Comparison of ENCODE assay signal across 11 mouse cellular contexts in the genomic region with DNA sequence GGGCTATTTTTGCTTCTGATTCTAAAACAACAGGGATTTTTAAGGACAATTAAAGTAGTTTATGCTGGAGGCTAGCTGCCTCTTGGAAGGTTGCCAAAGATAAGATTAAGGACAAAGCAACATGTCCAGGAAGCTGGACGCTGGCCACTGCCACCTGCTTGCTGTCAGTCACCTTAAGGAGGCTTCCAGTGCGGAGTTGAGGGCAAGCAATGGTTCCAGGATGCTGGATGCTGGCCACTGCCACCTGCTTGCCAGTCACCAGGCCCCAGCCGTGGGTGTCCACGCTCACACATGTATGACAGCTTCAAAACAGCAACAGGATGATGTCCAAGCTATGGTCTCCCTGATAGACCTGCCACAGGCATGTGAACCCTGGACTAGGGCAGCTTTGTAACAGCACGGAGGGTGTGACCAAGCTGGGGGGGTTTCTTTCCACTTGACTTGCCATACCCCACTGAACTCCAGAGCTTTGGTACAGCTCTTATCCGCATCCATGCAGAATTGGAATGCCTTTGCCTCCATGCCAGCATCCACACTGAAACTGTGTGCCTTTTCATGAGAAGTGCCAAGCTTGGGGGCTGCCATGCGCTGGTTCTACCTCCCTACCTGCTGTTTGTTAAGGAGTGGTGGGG.
DNase-seq lines count a peak whose midpoint lies in the region; ATAC-seq and TF ChIP-seq lines count a peak whose summit lies in the region.
"Had no signal": no experiment of that assay in that cellular context is flagged by ENCODE, and none has a peak within 500 bp of the region (broad histone marks: within the 10 kb centered on the region; RNA-seq: fewer than 3 reads in every experiment).

No protein-coding gene starts in this region.

- TF ChIP-seq CTCF in hindbrain, postnatal 0 days (IDR thresholded peaks at IDR 0.05; ENCODE audit: low read depth), result no peak

- H3K4me2 ChIP-seq in embryonic facial prominence, embryonic 14.5 days (ENCODE audit: low read depth, low read length), result no peak overlapping the region
- no peak overlapping the region for H3K4me2 ChIP-seq in hindbrain, postnatal 0 days (ENCODE audit: low read depth, low read length)
- no peak overlapping the region for H3K4me2 ChIP-seq in hindbrain, embryonic 12.5 days (replicated peaks)
- H3K4me2 ChIP-seq: lung, embryonic 15.5 days had no signal

- H3K27me3 ChIP-seq in embryonic facial prominence, embryonic 14.5 days (replicated peaks; ENCODE audit: control insufficient read depth, insufficient read depth, low read length), result no peaks in the 10 kb centered on the region
- H3K27me3 ChIP-seq in embryonic facial prominence, embryonic 10.5 days (replicated peaks; ENCODE audit: low read depth, poor library complexity, severe bottlenecking), result no peaks in the 10 kb centered on the region
- no peaks in the 10 kb centered on the region for H3K27me3 ChIP-seq in hindbrain, postnatal 0 days (ENCODE audit: insufficient read depth, low read length)
- H3K27me3 ChIP-seq in hindbrain, embryonic 12.5 days, result no peaks in the 10 kb centered on the region
- H3K27me3 ChIP-seq: lung, embryonic 15.5 days had no signal

- DNase-seq in embryonic facial prominence, embryonic 14.5 days (ENCODE audit: low spot score), result peak; percentile 67
- DNase-seq in embryonic facial prominence, embryonic 10.5 days (ENCODE audit: low spot score), result no peak
- DNase-seq in hindbrain, postnatal 0 days (ENCODE audit: low spot score), result peak; percentile 54
- DNase-seq in urinary bladder, postnatal 14 days (ENCODE audit: low spot score), result peak; percentile 25
- no peak for DNase-seq in urinary bladder, adult 18-20 months (ENCODE audit: low spot score in 2 of 2)
- no peak for DNase-seq in spleen, postnatal 4 days (ENCODE audit: low spot score in 2 of 2)

- no peaks in the 10 kb centered on the region for H3K36me3 ChIP-seq in embryonic facial prominence, embryonic 14.5 days (ENCODE audit: control insufficient read depth, insufficient read depth, low read length)
- no peaks in the 10 kb centered on the region for H3K36me3 ChIP-seq in embryonic facial prominence, embryonic 10.5 days (replicated peaks)
- H3K36me3 ChIP-seq in hindbrain, postnatal 0 days (ENCODE audit: insufficient read depth, low read length), result no peaks in the 10 kb centered on the region
- no peaks in the 10 kb centered on the region for H3K36me3 ChIP-seq in hindbrain, embryonic 12.5 days
- H3K36me3 ChIP-seq: heart, embryonic 10.5 days; lung, embryonic 15.5 days; midbrain, embryonic 10.5 days had no signal

- no peak for ATAC-seq in embryonic facial prominence, embryonic 14.5 days (ENCODE audit: low read depth)
- no peak for ATAC-seq in hindbrain, postnatal 0 days
- no peak for ATAC-seq in hindbrain, embryonic 12.5 days (ENCODE audit: low FRiP score)
- no peak for ATAC-seq in erythroid progenitor cell, adult 5-6 weeks (replicated peaks; ENCODE audit: low FRiP score, poor library complexity, severe bottlenecking)

- H3K9me3 ChIP-seq in embryonic facial prominence, embryonic 14.5 days (ENCODE audit: control insufficient read depth, low read length), result no peaks in the 10 kb centered on the region
- H3K9me3 ChIP-seq in embryonic facial prominence, embryonic 10.5 days, result no peaks in the 10 kb centered on the region
- H3K9me3 ChIP-seq in hindbrain, postnatal 0 days (ENCODE audit: low read length), result no peaks in the 10 kb centered on the region
- H3K9me3 ChIP-seq in hindbrain, embryonic 12.5 days (replicated peaks), result no peaks in the 10 kb centered on the region
- H3K9me3 ChIP-seq: heart, embryonic 10.5 days; lung, embryonic 15.5 days; midbrain, embryonic 10.5 days had no signal

- no peak overlapping the region for H3K27ac ChIP-seq in embryonic facial prominence, embryonic 14.5 days (replicated peaks; ENCODE audit: low read depth, low read length)
- H3K27ac ChIP-seq in embryonic facial prominence, embryonic 10.5 days (replicated peaks), result no peak overlapping the region
- H3K27ac ChIP-seq in hindbrain, postnatal 0 days, result no peak overlapping the region
- H3K27ac ChIP-seq in hindbrain, embryonic 12.5 days, result no peak overlapping the region
- H3K27ac ChIP-seq: heart, embryonic 10.5 days; lung, embryonic 15.5 days; midbrain, embryonic 10.5 days had no signal

- 70% methylated on average over 7 of the region's 7 CpGs for WGBS in embryonic facial prominence, embryonic 14.5 days
- WGBS in embryonic facial prominence, embryonic 10.5 days, result 89% methylated on average over 7 of the region's 7 CpGs
- 47% methylated on average over 7 of the region's 7 CpGs for WGBS in hindbrain, postnatal 0 days
- 81% methylated on average over 7 of the region's 7 CpGs for WGBS in hindbrain, embryonic 12.5 days

- H3K4me1 ChIP-seq in embryonic facial prominence, embryonic 14.5 days (ENCODE audit: control insufficient read depth, insufficient read depth, low read length), result no peaks in the 10 kb centered on the region
- 0 out of 2 replicates have a peak, but pooled peaks cover 6% of the 10 kb centered on the region for H3K4me1 ChIP-seq in embryonic facial prominence, embryonic 10.5 days
- H3K4me1 ChIP-seq in hindbrain, postnatal 0 days (ENCODE audit: insufficient read depth, low read length), result no peaks in the 10 kb centered on the region
- no peaks in the 10 kb centered on the region for H3K4me1 ChIP-seq in hindbrain, embryonic 12.5 days
- H3K4me1 ChIP-seq: lung, embryonic 15.5 days had no signal

- no peak overlapping the region for H3K9ac ChIP-seq in embryonic facial prominence, embryonic 14.5 days (ENCODE audit: low read depth, low read length)
- no peak overlapping the region for H3K9ac ChIP-seq in hindbrain, postnatal 0 days (replicated peaks; ENCODE audit: low read length)
- no peak overlapping the region for H3K9ac ChIP-seq in hindbrain, embryonic 12.5 days
- H3K9ac ChIP-seq: lung, embryonic 15.5 days had no signal

- H3K4me3 ChIP-seq in embryonic facial prominence, embryonic 14.5 days (ENCODE audit: low read depth, low read length), result no peak overlapping the region
- H3K4me3 ChIP-seq in embryonic facial prominence, embryonic 10.5 days, result no peak overlapping the region
- H3K4me3 ChIP-seq in hindbrain, postnatal 0 days (ENCODE audit: low read length), result no peak overlapping the region
- H3K4me3 ChIP-seq in hindbrain, embryonic 12.5 days, result no peak overlapping the region
- H3K4me3 ChIP-seq: heart, embryonic 10.5 days; lung, embryonic 15.5 days; midbrain, embryonic 10.5 days had no signal

Comparison
In these comparisons a context has a peak if more than half of its experiments do, and no peak if none do; other contexts are left out.
1. DNase-seq: peak in embryonic facial prominence, embryonic 14.5 days (single experiment), hindbrain, postnatal 0 days (single experiment) and urinary bladder, postnatal 14 days (single experiment); none in embryonic facial prominence, embryonic 10.5 days (single experiment), urinary bladder, adult 18-20 months (0 of 2) and spleen, postnatal 4 days (0 of 2).